12 mouse cellular contexts compared by ENCODE assay signal in genomic region chr12:91756562-91757166, GRCm38 (mm10). TPM values are rescaled to one million over a fixed set of nuclear protein-coding genes. Genes with fewer than 3 reads are reported as not detected.
A peak's percentile ranks its signal among the peaks of the same experiment; 100 is the strongest.
DNase-seq lines count a peak whose midpoint lies in the region; ATAC-seq and TF ChIP-seq lines count a peak whose summit lies in the region.
"Had no signal": no experiment of that assay in that cellular context is flagged by ENCODE, and none has a peak within 500 bp of the region (broad histone marks: within the 10 kb centered on the region; RNA-seq: fewer than 3 reads in every experiment).

No protein-coding gene starts in this region.

- H3K4me3 ChIP-seq in embryonic facial prominence, embryonic 11.5 days (ENCODE audit: low read depth, low read length): no peak overlapping the region
- H3K4me3 ChIP-seq in embryonic facial prominence, embryonic 10.5 days: no peak overlapping the region
- H3K4me3 ChIP-seq in spleen, adult 2 months (ENCODE audit: extremely low read depth, insufficient read depth, insufficient read length): no peak overlapping the region; the same call in 1 of the 2 replicates
- peak overlapping the region; percentile 90 for H3K4me3 ChIP-seq in megakaryocyte, embryonic 14.5 days (replicated peaks)
- H3K4me3 ChIP-seq: heart, adult 2 months; neural tube, embryonic 12.5 days had no signal

- no peaks in the 10 kb centered on the region for H3K27me3 ChIP-seq in embryonic facial prominence, embryonic 11.5 days (ENCODE audit: control insufficient read depth, insufficient read depth, low read length)
- H3K27me3 ChIP-seq in embryonic facial prominence, embryonic 10.5 days (replicated peaks; ENCODE audit: low read depth, poor library complexity, severe bottlenecking): no peaks in the 10 kb centered on the region
- H3K27me3 ChIP-seq in spleen, adult 2 months (ENCODE audit: control insufficient read depth, insufficient read depth, low read length): 0 out of 2 replicates have a peak, but pooled peaks cover 1% of the 10 kb centered on the region
- no peaks in the 10 kb centered on the region for H3K27me3 ChIP-seq in megakaryocyte, embryonic 14.5 days (replicated peaks)
- H3K27me3 ChIP-seq: neural tube, embryonic 12.5 days had no signal

- WGBS in embryonic facial prominence, embryonic 11.5 days: 43% methylated on average over 5 of the region's 5 CpGs
- 57% methylated on average over 5 of the region's 5 CpGs for WGBS in embryonic facial prominence, embryonic 10.5 days
- WGBS in spleen, adult 2 months: 7% methylated on average over 5 of the region's 5 CpGs

- no peak overlapping the region for H3K9ac ChIP-seq in embryonic facial prominence, embryonic 11.5 days (replicated peaks; ENCODE audit: low read length)
- H3K9ac ChIP-seq: neural tube, embryonic 12.5 days had no signal

- ATAC-seq in embryonic facial prominence, embryonic 11.5 days (replicated peaks; ENCODE audit: insufficient number of reproducible peaks, low FRiP score, low TSS enrichment, low read depth): no peak
- ATAC-seq in activated CD4-positive, CD25-positive, alpha-beta regulatory T cell, adult 4 months: no peak
- ATAC-seq: forebrain, embryonic 16.5 days had no signal

- H3K36me3 ChIP-seq in embryonic facial prominence, embryonic 11.5 days (replicated peaks; ENCODE audit: control insufficient read depth, insufficient read depth, low read depth, low read length): no peaks in the 10 kb centered on the region
- H3K36me3 ChIP-seq in embryonic facial prominence, embryonic 10.5 days (replicated peaks): no peaks in the 10 kb centered on the region
- H3K36me3 ChIP-seq in spleen, adult 2 months (ENCODE audit: control insufficient read depth, insufficient read depth, low read length): no peaks in the 10 kb centered on the region
- H3K36me3 ChIP-seq in megakaryocyte, embryonic 14.5 days (replicated peaks; ENCODE audit: low read length): peaks cover 52% of the 10 kb centered on the region
- H3K36me3 ChIP-seq: neural tube, embryonic 12.5 days had no signal

- TF ChIP-seq CTCF in spleen, adult 2 months (IDR thresholded peaks at IDR 0.05; ENCODE audit: extremely low read depth, insufficient read depth, insufficient read length, insufficient replicate concordance): no peak

- no peaks in the 10 kb centered on the region for H3K4me1 ChIP-seq in embryonic facial prominence, embryonic 11.5 days (ENCODE audit: control insufficient read depth, insufficient read depth, low read length)
- H3K4me1 ChIP-seq in embryonic facial prominence, embryonic 10.5 days: peaks cover 14% of the 10 kb centered on the region
- peaks cover 5% of the 10 kb centered on the region; the same call in 1 of the 2 replicates for H3K4me1 ChIP-seq in spleen, adult 2 months (ENCODE audit: control insufficient read depth, insufficient read depth, insufficient read length)
- peaks cover 93% of the 10 kb centered on the region for H3K4me1 ChIP-seq in megakaryocyte, embryonic 14.5 days
- H3K4me1 ChIP-seq: neural tube, embryonic 12.5 days had no signal

- H3K9me3 ChIP-seq in embryonic facial prominence, embryonic 11.5 days (replicated peaks; ENCODE audit: control insufficient read depth, low read length): no peaks in the 10 kb centered on the region
- H3K9me3 ChIP-seq in embryonic facial prominence, embryonic 10.5 days: no peaks in the 10 kb centered on the region
- H3K9me3 ChIP-seq in megakaryocyte, embryonic 14.5 days: no peaks in the 10 kb centered on the region
- H3K9me3 ChIP-seq: neural tube, embryonic 12.5 days had no signal

- no peak overlapping the region for H3K4me2 ChIP-seq in embryonic facial prominence, embryonic 11.5 days (ENCODE audit: low read depth, low read length)
- H3K4me2 ChIP-seq: neural tube, embryonic 12.5 days had no signal

- no peak for TF ChIP-seq POLR2A in spleen, adult 2 months (IDR thresholded peaks at IDR 0.05; ENCODE audit: low read depth, low read length)

- no peak overlapping the region for H3K27ac ChIP-seq in embryonic facial prominence, embryonic 11.5 days (replicated peaks; ENCODE audit: low read depth, low read length)
- H3K27ac ChIP-seq in embryonic facial prominence, embryonic 10.5 days (replicated peaks): no peak overlapping the region
- no peak overlapping the region for H3K27ac ChIP-seq in spleen, adult 2 months (ENCODE audit: insufficient read depth, low read length)
- H3K27ac ChIP-seq: heart, adult 2 months; neural tube, embryonic 12.5 days had no signal

- DNase-seq in embryonic facial prominence, embryonic 11.5 days (ENCODE audit: low spot score): peak; percentile 30
- DNase-seq in embryonic facial prominence, embryonic 10.5 days (ENCODE audit: low spot score): no peak
- DNase-seq in spleen, adult 2 months (ENCODE audit: low read depth in 1 of 2, low spot score in 2 of 2): peak; percentile 26 to 55
- DNase-seq in spleen, postnatal 14 days (ENCODE audit: low spot score in 2 of 2): no peak
- no peak for DNase-seq in cerebellum, postnatal 36 days
- DNase-seq in yolk sac, embryonic 10.5 days (ENCODE audit: low spot score): no peak
- DNase-seq: cerebellum, adult 2 months had no signal

RNA-seq across cellular contexts. Expression of gene Ston2, which starts 31.5 kb away (rescaled TPM):
- polyA plus RNA-seq in embryonic facial prominence, embryonic 11.5 days (2014; fragmentation: Nextera tagmentation; extraction: Ambion mirVana): 5.4 and 6.9 TPM in 2 replicates
- 6.1 and 7.0 TPM in 2 replicates for polyA plus RNA-seq in embryonic facial prominence, embryonic 10.5 days (2016; fragmentation: Nextera tagmentation; extraction: Ambion mirVana)
- polyA plus RNA-seq in spleen, adult 2 months (2012; rRNA removed): 8.1 and 18.3 TPM in 2 replicates
- polyA plus RNA-seq in megakaryocyte, embryonic 14.5 days (2012; ENCODE audit: insufficient read depth, low replicate concordance): 77.2 and 85.3 TPM in 2 replicates
- under 1 TPM; 0.63 to 0.93 TPM for polyA plus RNA-seq in activated CD4-positive, CD25-positive, alpha-beta regulatory T cell, adult 4 months (2017; shearing (Covaris generic))

Comparison
In these comparisons a context has a peak if more than half of its experiments do, and no peak if none do; other contexts are left out.
1. DNase-seq: peak in embryonic facial prominence, embryonic 11.5 days (single experiment) and spleen, adult 2 months (2 of 2); none in embryonic facial prominence, embryonic 10.5 days (single experiment), spleen, postnatal 14 days (0 of 2), cerebellum, postnatal 36 days (0 of 2) and yolk sac, embryonic 10.5 days (single experiment).